Mouse (Mus musculus): ENCODE results near the gene Bcam. TPM values are rescaled to one million over a fixed set of nuclear protein-coding genes. Genes with fewer than 3 reads are reported as not detected.

Gene Bcam
- polyA plus RNA-seq, 1 experiment = 19.5 TPM

DNA sequence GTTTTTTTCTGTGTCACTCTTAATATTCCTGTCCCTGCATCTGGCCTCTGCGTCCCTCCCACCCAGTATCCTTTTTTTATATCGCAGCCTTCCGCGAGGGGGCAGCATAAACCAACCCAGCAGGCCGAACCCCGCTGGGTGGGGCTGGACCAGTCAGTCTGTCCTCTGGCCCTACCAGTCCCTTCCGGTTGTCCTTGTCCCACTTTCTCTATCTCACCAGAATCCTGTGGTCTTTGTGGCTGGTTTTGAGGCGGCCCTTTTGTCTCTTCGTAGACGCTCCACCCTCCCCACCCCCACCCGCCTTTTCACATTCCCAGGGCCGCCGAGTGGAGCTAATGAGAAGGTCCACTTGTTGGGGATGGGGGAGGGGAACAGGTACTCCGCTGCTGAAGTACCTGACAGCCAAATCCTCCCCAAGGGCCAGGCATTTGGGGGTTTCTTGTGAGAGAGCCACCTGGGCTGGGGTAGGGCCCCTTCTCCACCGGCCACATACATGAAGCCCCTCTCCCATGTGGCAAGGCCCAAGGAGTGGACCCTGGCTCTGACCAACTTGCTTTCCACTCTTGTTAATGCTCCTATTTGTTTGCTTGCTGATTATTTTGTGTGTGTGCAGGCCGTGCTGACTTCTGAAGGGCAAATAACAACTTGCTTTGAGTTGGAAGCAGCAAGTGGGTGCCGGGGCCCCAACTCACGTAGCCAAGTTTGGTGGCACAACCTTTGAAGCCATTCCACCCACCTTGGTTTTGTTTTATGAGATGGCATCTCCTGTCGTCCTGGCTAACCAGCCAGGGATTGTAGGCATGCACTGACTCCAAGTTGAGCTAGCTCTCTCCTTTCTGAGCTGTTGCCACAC lies 20.4 kb downstream of the Bcam start, which contains the start of gene Nectin2:
Gene Nectin2, minus strand, starts transcription at position 267 of the 853 bp plus-strand sequence.
- DNase-seq (ENCODE audit: low read depth) = peak; percentile 90
- peak; percentile 82 for TF ChIP-seq CTCF (IDR thresholded peaks at IDR 0.05; ENCODE audit: borderline replicate concordance, extremely low read depth, insufficient read depth, insufficient read length)
- no peak for TF ChIP-seq POLR2A (IDR thresholded peaks at IDR 0.05; ENCODE audit: borderline replicate concordance, extremely low read depth, insufficient read depth, insufficient read length, poor library complexity, severe bottlenecking)

DNA sequence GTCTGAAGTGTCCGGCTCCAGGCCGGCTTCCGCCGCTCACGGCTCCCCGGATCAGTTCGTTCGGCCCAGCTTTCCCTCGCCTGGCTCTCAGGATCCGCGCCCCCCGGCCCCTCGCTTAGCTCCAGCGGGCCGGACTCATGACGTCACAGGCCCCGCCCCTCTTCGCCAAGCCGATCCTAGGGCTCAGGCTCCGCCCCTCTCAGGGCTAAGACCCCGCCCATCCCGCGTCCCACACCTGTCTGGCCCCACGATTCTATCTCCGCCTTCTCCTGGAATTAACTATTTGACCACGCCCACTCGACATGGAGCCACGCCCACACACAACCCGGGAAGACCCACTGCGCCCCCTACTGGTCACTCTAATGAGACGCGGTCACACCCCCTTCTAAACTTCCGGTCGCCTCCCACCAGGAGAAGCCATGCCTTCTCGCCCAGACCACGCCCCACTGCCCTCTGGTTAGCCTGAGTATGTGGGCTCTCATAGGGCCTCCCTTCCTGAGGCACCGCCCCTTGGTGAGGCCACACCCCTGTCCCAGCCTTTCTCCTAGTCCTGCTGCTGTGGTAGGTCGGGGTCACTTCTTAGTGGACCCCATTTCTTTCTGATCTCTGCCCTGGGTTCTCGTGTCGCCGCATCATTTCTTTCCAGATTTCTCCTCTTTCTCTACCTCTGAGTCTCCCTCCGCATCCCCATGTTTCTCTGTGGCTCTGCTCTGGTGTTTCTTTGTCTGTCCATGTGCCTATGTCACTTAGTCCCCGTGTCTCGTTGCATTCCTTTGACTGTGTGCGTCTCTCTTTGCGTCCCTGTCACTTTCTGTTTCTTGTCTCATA lies 21.2 kb downstream of the Bcam start:
- peak; percentile 63; the same call in 1 of the 2 replicates for TF ChIP-seq POLR2A (IDR thresholded peaks at IDR 0.05; ENCODE audit: borderline replicate concordance, extremely low read depth, insufficient read depth, insufficient read length, poor library complexity, severe bottlenecking)
- TF ChIP-seq CTCF (IDR thresholded peaks at IDR 0.05; ENCODE audit: borderline replicate concordance, extremely low read depth, insufficient read depth, insufficient read length) = peak; percentile 93
- DNase-seq (ENCODE audit: low read depth) = peak; percentile 98

DNA sequence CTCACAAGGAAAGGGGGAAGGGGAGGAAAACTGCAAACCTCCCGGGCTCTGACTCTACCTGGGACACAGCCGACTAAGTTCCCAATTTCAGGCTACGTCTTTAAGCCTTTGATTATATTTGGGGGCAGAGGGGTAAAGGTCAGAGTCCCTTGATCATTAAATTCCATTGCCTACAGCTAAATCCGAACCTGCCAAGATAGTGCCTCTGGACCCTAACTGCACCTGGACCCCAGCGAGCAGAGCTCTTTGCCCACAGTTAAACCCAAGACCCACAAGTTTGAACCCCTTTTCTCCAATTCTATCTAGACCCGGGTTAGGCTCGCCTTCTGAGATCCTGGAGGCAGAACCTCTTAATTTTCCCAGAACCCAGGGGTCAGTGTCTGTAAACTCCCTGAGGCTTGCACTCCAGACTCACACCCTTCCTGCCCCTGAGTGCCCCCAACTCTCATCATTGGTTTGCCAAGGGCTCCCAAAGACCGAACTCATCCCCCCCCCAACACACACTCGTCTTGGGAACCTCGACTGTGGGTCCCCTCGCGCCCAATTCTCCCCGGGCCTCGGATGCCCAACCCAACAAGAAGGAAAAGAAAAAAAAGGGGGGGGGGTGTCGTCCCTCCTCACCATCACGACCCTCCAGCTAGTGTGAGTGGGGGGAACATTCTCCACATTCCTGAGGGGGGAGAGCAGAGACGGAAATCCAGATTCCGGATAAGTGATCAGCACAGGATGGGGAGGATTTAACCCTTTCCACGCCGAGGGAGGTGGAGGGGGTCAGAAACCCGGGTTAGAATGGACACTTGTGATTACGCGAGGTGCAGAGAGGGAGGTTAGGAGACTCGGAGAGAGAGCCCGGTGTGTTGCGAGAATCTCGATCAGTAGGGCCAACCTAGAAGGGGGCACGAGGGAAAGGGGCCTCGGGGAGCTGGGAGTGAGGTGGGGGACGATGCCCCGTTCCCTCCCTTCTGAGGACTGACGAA lies 22.3 kb downstream of the Bcam start:
- TF ChIP-seq CTCF (IDR thresholded peaks at IDR 0.05; ENCODE audit: borderline replicate concordance, extremely low read depth, insufficient read depth, insufficient read length) (no peak), POLR2A (IDR thresholded peaks at IDR 0.05; ENCODE audit: borderline replicate concordance, extremely low read depth, insufficient read depth, insufficient read length, poor library complexity, severe bottlenecking) (no peak)

DNA sequence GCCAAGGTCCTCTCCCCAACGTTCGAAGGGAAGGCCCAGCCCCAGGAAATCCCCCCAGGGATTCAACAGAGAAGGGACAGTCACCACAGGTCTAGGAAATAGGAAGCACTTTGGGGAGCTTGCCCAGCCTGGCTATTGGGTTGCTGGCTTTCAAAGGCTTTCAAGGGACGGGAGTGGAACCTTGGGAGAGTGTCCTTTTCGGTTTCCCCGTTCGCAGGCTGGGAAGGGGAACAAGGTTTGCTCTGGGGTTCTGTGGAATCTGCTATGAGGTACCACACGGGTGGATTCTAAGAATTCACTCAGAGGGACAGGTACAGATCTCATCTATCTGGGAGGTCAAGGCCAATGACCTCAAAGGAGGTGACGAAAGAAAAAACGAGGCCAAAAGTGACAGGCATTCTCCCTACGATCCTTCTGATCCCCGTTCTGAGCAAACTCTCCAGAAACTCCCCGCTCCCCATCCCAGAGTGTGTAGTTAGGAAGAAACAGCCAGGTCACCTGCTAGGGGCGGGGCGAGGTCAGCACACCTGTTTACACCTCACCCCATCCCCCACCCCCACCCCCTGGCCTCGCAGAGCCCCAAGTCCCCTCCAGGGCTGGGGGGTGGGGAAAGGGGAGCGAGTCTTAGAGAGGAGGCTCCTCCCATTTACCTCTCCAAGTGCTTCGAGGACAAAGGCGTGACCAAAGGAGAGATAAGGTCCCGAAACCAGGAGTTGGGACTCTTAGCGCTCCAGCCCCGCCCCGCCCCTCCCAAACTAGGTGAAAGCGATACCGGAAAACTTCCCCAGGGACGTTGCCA lies 23.2 kb downstream of the Bcam start:
- TF ChIP-seq CTCF (IDR thresholded peaks at IDR 0.05; ENCODE audit: borderline replicate concordance, extremely low read depth, insufficient read depth, insufficient read length) (no peak), POLR2A (IDR thresholded peaks at IDR 0.05; ENCODE audit: borderline replicate concordance, extremely low read depth, insufficient read depth, insufficient read length, poor library complexity, severe bottlenecking) (no peak)
- no peak for DNase-seq (ENCODE audit: low read depth)

More for the DNA sequence above, 22.3 kb downstream of the Bcam start:
- no peak for DNase-seq (ENCODE audit: low read depth)

DNA sequence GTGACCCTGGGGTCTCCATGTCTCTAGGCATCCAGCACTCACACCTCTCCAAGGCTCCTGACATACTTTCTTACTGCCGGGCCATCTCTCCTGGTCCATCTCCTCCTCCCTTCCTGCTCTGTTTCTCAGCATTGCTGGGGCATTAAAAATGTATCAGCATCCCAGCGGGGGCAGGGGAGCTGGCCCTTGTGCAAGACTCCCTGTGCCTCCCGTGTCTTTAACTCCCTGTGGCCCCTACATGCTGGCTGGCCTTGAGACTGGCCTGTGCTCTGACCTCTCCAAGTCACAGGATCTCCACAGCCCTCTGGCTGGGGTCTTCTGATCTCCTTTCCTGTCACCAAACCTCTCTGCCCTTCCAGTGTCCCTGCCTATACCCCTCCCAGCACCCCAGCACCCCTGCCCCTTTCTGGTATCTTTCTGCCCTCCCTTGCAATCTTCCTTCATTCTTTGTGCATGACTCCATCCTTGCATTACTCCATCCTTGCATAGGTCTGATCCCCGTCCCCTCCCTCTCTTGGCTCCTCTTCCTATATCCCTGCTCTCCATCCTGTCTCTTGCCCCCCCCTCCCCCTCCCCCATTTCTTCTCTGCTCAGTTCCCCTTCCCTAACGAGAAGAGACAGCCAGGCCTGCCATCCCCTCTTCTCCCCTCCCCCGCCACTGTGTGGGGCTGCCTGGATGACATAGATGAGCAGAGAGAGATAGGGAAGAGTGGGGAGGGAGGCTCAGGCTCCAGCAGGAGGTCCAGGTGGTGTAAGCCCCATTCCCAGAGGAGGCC lies 24.2 kb downstream of the Bcam start:
- DNase-seq (ENCODE audit: low read depth) = peak; percentile 48
- TF ChIP-seq POLR2A (IDR thresholded peaks at IDR 0.05; ENCODE audit: borderline replicate concordance, extremely low read depth, insufficient read depth, insufficient read length, poor library complexity, severe bottlenecking) (no peak), CTCF (IDR thresholded peaks at IDR 0.05; ENCODE audit: borderline replicate concordance, extremely low read depth, insufficient read depth, insufficient read length) (no peak)

DNA sequence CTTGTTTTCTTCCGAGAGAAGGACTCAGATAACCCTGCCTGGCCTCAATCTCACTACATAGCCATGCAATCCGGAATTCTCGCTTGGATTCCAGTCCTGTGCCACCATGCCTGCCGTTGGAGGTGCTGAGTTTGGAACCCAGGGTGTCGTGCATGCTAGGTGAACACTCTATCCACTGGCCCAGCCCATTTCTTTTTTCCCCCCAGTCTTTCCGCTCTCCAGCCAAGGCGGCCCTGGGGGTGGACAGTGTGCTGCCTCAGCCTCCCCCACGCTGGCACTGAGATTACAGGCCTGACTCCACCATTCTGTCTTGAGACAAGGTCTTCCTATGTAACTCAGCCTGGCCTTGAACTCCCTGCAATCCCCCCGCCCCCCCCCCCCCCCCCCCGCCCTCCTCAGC lies 24.8 kb downstream of the Bcam start:
- no peak for DNase-seq (ENCODE audit: low read depth)
- TF ChIP-seq POLR2A (IDR thresholded peaks at IDR 0.05; ENCODE audit: borderline replicate concordance, extremely low read depth, insufficient read depth, insufficient read length, poor library complexity, severe bottlenecking) (no peak), CTCF (IDR thresholded peaks at IDR 0.05; ENCODE audit: borderline replicate concordance, extremely low read depth, insufficient read depth, insufficient read length) (no peak)

DNA sequence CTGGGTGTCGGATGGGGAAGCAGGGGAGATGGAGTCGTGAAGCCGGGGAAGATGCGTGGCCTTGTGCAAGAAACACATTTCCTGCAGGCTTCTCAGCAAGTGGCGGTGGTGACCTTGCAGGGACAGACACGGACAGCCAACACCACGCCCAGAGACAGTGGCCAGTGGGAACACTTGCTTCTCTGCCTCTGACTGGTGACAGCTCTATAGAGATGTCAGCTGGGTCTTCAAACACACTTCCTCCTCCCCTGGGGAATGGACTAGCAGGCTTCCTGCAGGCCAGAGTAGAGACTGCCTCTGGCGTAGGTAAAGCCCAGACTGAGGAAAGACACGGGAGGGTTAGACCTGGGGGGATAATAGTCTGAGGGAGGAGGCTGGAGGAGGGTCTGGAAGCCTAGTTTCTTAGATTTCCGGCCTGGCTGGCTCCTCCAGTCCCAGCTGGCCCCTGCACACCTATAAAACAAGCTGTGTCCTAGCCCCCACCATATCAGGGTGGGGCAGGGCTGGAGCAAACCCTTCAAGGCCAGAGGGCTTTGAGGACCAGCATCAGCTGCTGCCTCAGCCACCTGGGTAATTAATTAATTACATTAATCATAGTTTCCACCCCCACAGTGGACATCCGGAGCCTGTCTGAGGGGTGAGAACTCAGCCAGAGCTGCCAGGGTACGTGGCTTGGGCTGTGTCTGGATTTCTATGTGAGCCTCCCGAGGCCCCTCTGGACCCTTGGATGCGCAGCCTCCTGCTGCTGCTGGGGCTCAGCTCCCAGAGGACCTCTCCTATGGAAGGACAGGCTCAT lies 26.0 kb downstream of the Bcam start:
- TF ChIP-seq POLR2A (IDR thresholded peaks at IDR 0.05; ENCODE audit: borderline replicate concordance, extremely low read depth, insufficient read depth, insufficient read length, poor library complexity, severe bottlenecking) (no peak), CTCF (IDR thresholded peaks at IDR 0.05; ENCODE audit: borderline replicate concordance, extremely low read depth, insufficient read depth, insufficient read length) (no peak)
- DNase-seq (ENCODE audit: low read depth) = no peak

DNA sequence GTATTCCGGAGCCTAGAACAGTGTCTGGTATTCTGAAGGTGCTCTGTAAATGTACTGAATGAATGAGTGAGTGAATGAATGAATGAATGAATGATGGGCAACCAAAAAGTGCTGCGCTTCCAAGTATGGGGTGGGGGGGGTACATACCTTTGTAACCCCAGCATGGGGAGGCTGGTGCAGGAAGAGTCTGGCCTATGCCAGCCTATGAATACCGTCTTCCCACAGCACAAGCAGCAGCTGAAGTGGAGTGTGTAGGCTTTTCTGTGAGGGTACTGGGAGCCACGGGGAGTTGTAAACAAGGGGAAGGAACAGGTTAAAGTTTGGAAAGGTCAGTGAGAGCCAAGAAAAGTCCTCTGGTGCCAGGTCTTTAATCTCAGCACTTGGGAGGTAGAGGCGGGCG lies 27.0 kb downstream of the Bcam start:
- TF ChIP-seq CTCF (IDR thresholded peaks at IDR 0.05; ENCODE audit: borderline replicate concordance, extremely low read depth, insufficient read depth, insufficient read length) = no peak
- TF ChIP-seq POLR2A (IDR thresholded peaks at IDR 0.05; ENCODE audit: borderline replicate concordance, extremely low read depth, insufficient read depth, insufficient read length, poor library complexity, severe bottlenecking) = no peak
- DNase-seq (ENCODE audit: low read depth) = no peak

DNA sequence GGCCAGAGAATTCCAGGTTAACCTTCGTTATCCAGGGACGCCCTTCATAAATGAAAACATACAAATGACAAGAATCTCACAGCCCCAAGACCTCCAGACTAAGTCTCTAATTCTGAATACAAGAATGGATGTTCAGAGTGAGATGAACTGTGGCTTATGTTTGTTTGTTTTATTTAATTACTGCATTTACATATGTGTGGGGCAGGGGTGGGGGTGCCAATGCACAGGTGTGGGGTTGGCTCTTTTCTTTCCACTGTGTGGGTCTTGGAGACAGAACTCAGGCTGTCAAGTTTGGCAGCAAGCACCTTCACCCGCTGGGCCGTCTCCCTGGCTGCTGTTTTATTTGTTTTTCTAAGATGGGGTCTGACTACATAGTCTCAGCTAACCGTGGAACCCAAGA lies 28.3 kb downstream of the Bcam start:
- TF ChIP-seq POLR2A (IDR thresholded peaks at IDR 0.05; ENCODE audit: borderline replicate concordance, extremely low read depth, insufficient read depth, insufficient read length, poor library complexity, severe bottlenecking) = no peak
- TF ChIP-seq CTCF (IDR thresholded peaks at IDR 0.05; ENCODE audit: borderline replicate concordance, extremely low read depth, insufficient read depth, insufficient read length) = no peak
- DNase-seq (ENCODE audit: low read depth) = no peak
